17 mouse cellular contexts compared by ENCODE assay signal in the genomic region with DNA sequence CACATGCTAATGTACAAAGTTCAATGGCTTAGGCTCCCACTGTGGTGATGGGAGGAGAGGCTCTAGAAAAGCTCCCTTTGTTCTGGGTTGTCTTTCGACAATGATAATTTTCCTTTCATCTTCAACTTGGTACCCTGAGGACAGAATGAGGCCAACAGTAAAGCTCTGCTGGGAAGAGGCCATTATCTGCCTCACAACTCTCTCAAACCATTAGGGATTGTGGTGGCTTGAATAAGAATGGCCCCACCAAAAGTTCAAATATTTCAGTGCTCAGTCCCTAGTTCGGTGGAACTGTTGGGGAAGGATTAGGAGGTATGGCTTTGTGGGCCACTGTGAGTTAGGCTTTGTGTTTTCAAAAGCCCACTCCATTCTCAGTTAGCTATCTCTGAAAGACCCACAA. TPM values are rescaled to one million over a fixed set of nuclear protein-coding genes. Genes with fewer than 3 reads are reported as not detected.
"Had no signal": no experiment of that assay in that cellular context is flagged by ENCODE, and none has a peak within 500 bp of the region (broad histone marks: within the 10 kb centered on the region; RNA-seq: fewer than 3 reads in every experiment).

No protein-coding gene starts in this region.

- DNase-seq: kidney, adult 2 months; kidney, postnatal 14 days; layer of hippocampus, postnatal 36 days; lung, embryonic 14.5 days; lung, postnatal 10 days; lung, postnatal 4 days; thymus, adult 18-20 months; thymus, postnatal 14 days had no signal

- H3K9me3 ChIP-seq: kidney, embryonic 15.5 days; limb, embryonic 15.5 days; liver, embryonic 12.5 days had no signal

- H3K4me2 ChIP-seq: kidney, embryonic 15.5 days; limb, embryonic 15.5 days; liver, embryonic 12.5 days; lung, embryonic 14.5 days had no signal

- H3K27ac ChIP-seq: kidney, embryonic 15.5 days; limb, embryonic 15.5 days; liver, embryonic 12.5 days had no signal

- ATAC-seq: intestine, embryonic 16.5 days; liver, embryonic 12.5 days had no signal

- H3K4me3 ChIP-seq: kidney, embryonic 15.5 days; limb, embryonic 15.5 days; liver, embryonic 12.5 days; myocyte had no signal

- H3K4me1 ChIP-seq: kidney, embryonic 15.5 days; limb, embryonic 15.5 days; liver, embryonic 12.5 days had no signal

- H3K9ac ChIP-seq: kidney, embryonic 15.5 days; limb, embryonic 15.5 days; liver, embryonic 12.5 days; lung, embryonic 14.5 days had no signal

- H3K27me3 ChIP-seq: kidney, embryonic 15.5 days; limb, embryonic 15.5 days; liver, embryonic 12.5 days had no signal

- H3K36me3 ChIP-seq: kidney, embryonic 15.5 days; limb, embryonic 15.5 days; liver, embryonic 12.5 days had no signal

RNA-seq across cellular contexts. Expression of a gene that starts 52.4 kb away (rescaled TPM):
- total RNA-seq: megakaryocyte, adult 5-6 weeks; neutrophil, adult 5-6 weeks had no signal
- polyA plus RNA-seq: kidney, adult 2 months; limb, embryonic 11.5 days; liver, embryonic 12.5 days; liver, embryonic 16.5 days; myocyte had no signal
